Mouse (Mus musculus): ENCODE measurements around the gene Fam171a2. TPM values are rescaled to one million over a fixed set of nuclear protein-coding genes. Genes with fewer than 3 reads are reported as not detected.
"Not testable (repeated sequence)": the region's sequence is repeated elsewhere in the genome, so short reads cannot be mapped to it uniquely, and the experiment has no call there.

Gene Fam171a2
- polyA plus RNA-seq, 1 experiment from 2014 or later, result 0.79 TPM

DNA sequence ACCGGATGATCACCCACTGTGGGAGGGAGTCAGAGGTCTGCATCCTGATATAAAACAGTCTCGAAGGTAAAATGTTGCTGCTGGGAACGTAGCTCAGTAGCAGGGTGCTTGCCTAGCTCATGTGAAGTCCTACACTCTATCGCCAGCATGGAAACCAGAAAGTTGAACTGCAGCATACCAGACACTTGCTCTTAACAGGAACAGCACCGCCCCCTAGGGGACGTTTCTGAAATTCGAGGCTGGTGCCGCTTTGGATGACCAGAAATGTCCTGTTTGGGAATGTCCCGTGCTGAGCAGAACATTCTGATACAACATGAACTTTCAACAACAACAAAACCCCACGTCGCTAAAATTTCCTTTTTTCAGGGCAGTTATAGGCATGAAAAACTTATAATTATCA lies 35.8 kb downstream of the Fam171a2 start:
- peak; percentile 85 for DNase-seq (ENCODE audit: low spot score)

DNA sequence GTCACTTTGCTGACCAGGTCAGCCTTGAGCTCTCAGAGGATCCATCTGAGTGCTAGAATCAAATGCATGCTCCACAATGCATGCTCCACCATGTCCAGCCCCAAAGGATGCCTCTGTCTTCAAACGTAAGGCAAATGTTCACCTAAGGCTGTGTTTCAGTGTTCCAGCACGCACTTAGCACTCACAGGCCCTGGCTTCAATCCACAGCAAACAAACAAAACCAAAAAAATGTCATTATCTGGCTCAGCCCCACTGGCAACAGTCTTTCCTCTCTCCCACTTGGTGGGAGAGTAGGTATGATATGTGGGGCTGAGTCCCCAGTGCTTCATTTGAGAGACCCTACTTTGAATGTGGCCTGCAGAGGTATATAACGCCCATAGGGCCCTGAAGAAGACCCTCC lies 36.4 kb downstream of the Fam171a2 start:
- no peak for DNase-seq (ENCODE audit: low spot score)

DNA sequence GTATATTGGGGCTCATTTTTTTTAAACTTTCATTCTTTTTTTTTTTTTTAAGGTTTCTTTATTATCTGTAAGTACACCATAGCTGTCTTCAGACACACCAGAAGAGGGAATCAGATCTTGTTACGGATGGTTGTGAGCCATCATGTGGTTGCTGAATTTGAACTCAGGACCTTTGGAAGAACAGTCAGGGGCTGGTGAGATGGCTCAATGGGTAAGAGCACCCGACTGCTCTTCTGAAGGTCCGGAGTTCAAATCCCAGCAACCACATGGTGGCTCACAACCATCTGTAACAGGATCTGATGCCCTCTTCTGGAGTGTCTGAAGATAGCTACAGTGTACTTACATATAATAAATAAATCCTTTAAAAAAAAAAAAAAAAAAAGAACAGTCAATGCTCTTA lies 37.1 kb downstream of the Fam171a2 start:
- not testable (repeated sequence) for DNase-seq (ENCODE audit: low spot score)

DNA sequence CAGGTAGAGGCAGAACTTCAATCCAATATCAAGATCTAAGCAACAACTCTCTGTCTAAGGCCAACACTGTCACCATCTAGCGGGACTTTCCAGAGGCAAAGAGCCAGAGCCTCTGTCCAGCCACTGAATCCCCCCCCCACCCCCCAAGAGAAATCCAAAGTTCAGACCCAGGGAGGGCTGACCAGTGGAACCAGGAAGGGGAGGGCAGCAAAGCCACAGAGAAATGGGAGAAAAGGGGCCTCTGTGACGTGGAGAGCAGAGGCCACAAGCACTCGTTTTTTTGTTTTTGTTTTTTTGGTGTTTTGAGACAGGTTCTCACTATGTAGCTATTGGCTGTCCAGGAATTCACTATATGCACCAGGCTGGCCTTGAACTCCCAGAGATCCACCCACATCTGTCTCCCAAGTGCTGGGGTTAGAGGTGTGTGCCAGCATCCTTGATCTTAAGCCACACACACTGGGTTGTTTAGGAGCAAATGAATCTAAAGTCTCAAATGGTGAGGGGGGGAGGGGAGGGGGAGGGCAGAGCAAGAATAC lies 37.6 kb downstream of the Fam171a2 start:
- DNase-seq (ENCODE audit: low spot score), result no peak

DNA sequence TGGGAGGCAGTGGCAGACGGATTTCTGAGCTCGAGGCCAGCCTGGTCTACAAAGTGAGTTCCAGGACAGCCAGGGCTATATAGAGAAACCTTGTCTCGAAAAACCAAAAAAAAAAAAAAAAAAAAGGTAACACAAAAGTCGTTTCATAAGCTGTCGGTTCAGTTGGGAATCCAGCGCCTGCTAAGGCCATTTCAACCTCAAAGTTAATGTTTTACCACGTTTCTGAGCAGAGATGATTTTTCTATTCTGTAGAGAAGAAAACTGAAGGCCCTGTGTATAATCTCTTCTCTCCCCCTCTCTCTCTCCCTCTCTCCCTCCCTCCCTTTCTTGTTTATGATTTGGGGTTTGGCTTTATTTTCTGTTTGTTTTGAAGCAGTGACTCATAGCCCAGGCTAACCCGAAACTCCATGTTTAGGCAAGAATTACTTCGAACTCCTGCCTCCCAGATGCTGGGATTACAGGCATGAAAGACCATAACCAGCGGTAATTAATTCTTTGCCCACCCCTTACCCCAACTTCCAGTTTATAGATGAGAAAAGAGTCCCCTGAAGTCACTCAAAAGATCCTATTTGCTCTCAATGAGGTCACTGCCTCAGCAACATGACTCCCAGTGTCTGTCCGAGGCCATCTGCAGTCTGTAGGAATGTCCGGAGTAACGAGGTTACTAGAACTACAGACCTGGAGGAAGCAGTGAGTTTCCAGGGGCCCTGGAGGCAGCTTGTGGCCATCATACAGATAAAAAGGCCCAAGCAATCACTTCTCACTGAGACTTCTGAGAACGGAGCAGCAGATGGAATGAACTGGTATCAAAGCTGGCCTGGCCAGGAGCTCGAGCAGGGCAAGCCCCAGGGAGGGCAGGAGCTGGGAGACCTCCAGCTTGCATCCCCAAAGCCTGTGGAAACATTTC lies 38.3 kb downstream of the Fam171a2 start:
- DNase-seq (ENCODE audit: low spot score), result no peak

DNA sequence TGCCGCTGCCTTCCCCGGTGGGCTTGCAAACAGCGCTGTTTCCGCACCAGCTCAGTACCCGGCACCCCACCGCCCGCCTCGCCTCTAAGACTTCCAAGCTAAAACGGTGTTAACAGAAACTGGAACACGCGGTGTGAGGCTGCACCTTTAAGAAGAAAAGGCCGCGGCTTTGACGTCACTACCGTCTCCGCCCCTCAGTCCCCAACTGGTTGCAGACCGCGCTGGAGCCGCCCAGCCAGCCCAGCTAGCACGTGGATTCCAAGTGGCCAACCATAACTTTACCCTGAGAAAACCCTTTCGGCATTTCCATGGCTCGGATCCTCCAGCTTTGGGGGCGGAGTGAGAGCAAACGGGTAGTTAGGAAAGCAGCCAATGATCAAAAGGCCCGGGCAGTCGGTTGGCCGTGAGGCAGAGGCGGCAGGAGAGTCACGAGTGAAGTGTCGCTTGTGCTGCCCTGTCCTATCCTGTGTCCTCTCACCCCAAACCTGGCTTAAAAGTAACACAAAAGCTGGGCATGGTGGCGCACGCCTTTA lies 39.1 kb downstream of the Fam171a2 start:
- peak; percentile 96 for DNase-seq (ENCODE audit: low spot score)

DNA sequence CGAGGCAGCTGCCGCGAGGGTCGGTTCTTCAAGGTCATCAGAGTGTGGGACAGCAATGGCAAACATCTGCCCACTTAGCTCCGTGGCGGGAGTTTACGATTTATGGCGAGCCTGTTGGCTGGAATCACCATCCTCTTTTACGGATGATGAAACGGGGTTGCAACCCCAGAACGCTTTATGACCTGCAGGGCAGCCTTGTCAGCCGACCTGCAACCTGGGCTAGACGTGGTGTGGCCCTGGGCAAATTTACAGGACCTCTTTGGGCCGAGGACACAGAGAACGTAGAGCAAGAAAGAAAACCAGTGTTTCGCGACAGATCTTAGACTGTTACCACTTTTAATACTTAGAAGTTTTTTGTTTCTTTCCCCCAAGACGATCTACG lies 39.7 kb downstream of the Fam171a2 start, which contains the start of gene Slc25a39:
Gene Slc25a39, minus strand, starts transcription at position 113 of the 382 bp plus-strand sequence.
- DNase-seq (ENCODE audit: low spot score), result no peak

DNA sequence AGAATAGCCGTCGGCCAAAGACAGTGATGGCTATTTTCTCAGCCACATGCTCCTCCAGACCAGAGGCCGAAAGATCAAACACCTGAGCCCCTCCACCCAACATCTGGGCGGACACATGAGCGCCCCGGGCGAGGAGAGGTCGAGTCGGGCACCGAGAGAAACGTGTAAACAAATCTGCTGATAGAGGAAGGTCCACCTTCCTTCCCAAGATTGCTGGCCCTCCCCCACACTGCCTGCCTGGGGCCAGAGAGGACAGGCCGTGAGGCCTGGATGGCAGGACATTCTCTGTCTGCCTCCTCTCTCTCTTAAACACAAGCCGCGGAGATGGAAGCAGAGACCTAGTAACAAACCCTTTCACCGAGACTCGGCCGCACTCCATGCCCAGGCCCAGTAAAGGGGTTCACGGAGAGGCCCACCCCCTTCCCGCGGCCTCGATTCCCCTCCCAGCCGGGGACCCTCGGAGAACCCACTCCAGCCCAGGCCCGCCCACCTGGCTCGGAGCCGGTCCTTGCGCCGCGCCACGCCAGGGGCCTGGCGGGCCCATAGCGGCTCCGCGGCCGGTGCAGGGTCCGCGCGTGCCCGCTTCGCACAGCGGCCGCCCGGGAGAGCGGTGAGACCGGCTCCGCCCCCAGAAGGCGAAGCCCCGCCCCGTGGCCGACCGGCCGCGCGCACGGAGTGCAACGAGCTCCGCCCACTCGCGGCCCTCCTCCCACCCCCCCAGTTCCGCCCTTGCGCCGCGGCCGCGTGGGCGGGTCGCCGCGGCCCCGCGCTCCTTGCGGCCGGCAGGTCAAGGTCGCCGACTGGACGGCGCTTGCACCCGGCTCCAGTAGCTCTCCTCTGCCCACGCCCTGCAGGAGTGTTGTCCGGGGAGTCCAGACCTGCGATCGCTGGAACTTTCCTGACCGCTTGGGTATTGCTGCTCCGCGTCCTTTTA lies 40.3 kb downstream of the Fam171a2 start:
- peak; percentile 88 for DNase-seq (ENCODE audit: low spot score)

DNA sequence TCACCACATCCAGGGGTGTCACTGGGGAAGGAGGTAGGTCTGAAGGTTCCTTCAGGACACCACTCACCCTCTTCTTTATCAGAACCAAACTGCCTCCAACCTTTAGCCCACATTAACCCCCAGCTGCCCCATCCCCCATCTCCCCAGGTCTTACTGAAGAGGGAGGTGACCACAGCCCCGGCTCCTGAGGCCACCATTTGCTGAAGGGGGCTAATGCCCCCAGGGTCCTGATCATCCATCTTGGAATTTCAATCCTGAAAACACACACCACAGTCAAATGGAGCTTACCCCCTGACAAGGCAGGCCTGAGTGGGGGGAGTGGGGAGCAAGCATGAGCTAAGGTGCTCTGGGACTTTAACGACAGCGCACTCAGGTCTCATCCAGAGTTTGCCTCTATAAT lies 41.1 kb downstream of the Fam171a2 start:
- DNase-seq (ENCODE audit: low spot score), result no peak

DNA sequence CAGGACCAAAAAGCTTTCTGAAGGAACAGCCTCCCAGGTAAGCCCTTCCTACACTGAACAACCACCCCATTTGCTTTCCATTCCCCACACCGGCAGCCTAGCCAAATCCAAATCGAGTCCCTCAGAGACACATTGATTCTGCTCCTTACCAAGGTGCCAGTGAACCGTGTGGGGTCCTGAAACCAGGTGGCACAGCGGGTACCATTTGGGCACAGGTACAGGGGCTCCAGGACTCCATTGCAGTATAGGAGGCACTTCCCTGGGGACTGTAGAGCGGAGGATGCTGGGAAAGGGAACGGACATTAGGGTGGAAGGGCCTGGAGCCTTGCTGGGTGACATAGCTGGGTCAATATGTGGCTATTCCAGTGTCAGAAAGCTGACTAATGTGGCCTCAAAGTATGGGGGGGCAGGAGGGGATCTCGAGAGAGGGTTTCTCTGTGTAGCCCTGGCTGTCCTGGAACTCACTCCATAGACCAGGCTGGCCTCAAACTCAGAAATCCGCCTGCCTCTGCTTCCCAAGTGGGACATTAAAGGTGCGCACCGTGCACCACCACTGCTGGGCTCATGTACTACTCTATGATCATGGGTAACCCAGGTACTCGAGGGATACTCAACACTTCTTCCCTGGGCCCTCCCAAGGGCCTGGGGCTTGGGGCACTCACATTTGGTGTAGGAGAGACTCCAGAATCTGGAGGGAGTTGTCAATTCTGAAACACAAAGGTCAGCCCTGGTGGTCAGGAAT lies 41.8 kb downstream of the Fam171a2 start:
- no peak for DNase-seq (ENCODE audit: low spot score)

DNA sequence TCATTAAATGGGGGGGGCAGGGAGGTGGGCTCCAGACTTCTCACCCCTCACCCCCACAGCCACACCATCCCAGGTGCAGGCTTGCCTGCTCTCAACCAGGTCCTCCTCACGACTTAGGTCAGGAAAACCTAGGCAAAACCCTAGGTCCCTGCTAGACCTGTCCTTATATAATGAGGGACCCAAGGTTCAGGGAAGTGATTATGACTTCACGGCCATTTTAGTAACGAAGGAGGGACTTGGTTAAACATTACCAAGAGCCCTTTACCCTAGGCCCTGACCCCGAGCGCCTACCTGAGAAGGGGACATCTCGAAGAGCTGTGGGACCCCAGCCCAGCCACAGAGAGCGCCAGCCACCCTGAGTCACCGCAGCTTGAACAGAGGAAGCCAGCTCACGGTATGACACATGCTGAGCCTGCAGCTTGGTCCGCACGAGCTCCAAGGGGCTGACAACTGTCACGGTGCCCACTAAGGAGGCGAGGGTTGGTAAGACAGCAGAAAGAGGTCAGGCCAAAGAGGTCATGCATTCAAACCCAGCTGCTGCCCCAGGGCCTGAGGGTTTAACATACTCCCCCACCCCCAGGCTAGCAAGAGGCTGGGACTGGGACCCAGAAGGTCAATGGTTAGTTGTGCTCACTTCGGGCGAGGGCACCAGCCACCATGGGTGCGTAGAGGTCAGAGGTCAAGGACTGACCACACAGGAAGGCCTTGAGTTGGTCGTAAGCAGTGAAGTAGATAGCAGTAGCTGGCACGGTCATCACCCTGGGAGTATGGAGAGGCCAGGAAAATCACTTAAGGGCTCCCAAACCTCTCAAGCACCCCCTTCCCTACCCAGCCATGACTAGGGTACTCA lies 43.1 kb downstream of the Fam171a2 start:
- DNase-seq (ENCODE audit: low spot score), result no peak

DNA sequence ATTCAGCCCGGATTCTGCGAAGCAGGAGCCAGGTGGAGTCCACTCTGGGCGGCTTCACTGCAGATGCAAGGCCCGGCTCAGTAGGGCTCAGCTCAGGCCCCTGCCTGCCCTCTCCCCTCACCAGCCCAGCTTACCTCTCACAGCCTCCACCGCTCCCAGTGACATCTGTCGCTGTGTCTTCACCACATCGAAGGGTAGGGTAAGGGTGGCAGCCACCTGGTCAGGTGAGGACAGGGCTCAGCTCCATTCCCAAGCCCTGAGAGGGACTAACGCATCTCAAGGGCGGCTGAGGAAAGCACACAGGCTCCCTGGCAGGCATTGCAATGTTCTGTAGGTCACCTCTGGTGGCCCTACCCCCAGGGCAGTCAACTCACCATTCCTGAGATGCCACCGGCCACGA lies 43.8 kb downstream of the Fam171a2 start:
- DNase-seq (ENCODE audit: low spot score), result no peak

DNA sequence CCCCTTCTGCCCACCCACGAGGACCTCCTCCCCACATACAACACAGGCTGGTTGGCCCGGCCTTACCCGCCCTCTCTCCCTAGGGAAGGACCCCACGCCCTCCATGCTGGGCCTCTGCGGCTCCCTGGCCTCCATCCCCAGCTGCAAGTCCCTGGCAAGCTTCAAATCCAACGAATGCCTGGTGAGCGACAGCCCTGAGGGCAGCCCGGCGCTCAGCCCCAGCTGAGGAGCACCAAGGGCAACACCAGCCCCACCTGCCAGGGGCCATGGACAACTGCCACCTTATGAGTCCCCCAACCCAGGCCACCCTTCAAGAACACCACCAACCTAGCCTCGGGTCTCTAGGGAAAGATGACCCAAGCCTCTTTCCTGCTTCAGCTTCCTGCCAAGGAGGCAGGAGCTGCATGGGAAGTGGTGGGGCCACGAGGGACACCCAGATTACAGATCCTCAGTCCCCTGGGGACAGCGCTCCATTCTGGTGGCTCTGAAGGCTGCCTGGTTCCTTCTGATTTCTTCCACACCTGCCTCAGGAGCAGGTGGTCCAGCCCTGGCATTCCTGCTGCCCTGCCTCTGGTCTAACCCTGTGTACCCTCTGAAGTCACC lies 45.5 kb downstream of the Fam171a2 start:
- no peak for DNase-seq (ENCODE audit: low spot score)

DNA sequence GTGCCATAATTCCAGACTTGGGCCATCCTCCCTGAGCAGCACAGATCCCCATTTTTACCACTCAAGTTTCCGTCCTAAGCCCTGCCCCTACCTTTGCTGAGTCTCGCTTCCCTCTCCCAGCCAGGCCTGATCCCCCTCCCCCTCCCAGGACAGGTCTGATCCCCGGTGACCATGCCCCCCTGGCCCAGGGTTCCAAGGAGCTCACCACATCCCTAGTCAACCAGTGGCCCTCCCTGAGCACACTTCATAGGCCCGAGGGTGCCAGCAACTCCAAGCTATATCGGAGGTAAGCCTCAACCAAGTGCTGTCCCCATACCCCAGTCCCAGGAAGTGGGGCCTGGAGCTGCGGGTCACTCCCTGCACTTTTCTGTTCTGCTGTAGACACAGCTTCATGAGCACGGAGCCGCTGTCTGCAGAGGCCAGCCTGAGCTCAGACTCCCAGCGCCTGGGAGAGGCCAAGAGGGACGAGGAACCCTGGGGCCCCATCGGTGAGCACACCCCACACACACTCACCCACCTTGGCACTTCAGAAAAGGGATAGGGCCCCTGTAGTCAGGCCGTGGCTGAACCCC lies 46.9 kb downstream of the Fam171a2 start:
- DNase-seq (ENCODE audit: low spot score), result no peak

DNA sequence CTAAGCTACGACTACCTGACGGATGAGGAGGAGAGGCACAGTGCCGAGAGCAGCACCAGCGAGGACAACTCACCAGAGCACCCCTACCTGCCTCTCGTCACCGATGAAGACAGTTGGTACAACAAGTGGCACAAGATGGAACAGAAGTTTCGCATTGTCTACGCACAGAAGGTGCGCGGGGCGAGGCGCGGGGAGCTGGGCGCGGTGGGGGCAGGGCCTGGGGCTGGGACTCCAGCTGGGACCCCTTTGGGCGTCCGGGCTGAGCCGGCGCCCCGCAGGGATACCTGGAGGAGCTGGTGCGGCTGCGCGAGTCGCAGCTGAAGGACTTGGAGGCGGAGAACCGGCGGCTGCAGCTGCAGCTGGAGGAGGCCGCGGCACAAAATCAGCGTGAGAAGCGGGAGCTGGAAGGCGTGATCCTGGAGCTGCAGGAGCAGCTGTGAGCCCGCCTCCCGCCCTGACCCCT lies 47.8 kb downstream of the Fam171a2 start:
- no peak for DNase-seq (ENCODE audit: low spot score)

DNA sequence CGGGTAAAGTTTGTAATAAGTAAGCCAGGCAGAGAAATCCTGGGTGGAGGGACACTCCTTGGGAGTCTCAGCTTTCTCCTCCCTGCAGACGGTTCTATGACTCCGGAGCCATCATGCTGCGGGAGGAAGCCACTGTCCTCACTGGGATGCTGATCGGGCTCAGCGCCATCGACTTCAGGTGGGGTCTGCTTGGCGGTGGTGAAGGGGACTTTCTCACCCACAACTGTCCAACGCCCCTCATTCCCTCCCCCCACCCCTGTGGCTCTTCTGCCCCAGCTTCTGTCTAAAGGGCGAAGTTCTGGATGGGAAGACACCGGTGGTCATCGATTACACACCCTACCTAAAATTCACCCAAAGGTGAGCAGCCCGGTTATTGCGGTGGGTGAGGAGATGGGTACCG lies 48.4 kb downstream of the Fam171a2 start:
- DNase-seq (ENCODE audit: low spot score), result no peak

DNA sequence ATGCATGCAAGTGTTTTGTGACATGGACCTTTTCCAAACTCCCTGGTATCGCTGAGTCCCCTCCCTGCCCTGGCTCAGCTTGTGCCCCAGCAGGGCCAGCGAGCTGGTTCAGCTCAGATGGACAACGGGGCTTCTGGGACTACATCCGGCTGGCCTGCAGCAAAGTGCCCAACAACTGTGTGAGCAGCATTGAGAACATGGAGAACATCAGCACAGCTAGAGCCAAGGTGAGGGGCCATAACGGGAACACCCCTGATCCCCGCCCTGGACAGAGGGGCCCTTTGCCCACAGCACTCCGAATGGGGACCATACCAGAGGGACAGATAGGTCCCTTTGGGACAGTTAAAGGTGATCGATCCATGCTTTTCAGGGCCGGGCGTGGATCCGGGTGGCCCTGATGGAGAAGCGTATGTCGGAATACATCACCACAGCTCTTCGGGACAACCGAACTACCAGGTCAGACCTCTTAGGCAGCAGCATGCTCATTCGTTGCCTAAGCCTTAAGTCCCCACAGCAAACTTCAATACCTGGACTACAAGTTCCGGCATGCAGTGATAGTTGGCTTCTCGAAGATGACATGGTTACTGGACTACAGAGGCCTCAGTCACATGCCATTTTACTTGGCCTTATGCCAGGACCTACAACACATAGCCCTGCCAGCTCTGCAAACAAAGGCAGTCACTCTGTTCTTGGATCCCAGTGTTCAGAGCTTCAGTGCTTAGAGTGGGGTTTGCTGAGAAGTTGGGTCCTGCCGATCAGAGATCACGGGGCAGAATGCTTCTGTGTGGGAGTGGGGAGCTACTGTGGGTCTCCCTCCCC lies 49.3 kb downstream of the Fam171a2 start:
- no peak for DNase-seq (ENCODE audit: low spot score)

DNA sequence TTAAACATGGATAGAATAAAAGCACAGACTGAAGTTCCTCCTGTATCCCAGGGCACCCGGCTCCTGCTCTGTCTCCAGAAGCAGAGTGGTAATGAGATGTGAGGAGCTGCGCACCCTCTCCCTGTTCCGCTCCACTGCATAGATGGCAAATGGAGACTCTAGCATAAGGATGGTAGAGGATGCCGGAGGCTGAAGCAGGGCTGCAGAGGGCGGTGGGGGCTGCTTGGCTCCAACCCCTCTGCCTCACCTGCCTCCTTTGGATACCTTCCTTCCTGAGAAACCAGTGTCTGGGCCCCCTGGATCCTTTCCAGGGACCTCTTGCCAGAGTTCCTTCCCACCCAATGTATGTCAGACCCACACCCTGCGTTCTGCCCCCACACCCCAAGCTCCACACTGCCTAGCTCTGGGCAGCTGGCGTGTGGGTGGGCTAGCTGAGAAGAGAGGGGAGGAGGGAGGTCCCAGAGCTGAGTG lies 50.8 kb downstream of the Fam171a2 start:
- no peak for DNase-seq (ENCODE audit: low spot score)

All from thymus, postnatal 0 days (tissue).